Mouse (Mus musculus) adrenal gland, postnatal 25 days (tissue): ENCODE measurements around the gene Azgp1. TPM values are rescaled to one million over a fixed set of nuclear protein-coding genes. Genes with fewer than 3 reads are reported as not detected.
"Not testable (repeated sequence)": the region's sequence is repeated elsewhere in the genome, so short reads cannot be mapped to it uniquely, and the experiment has no call there.

Experiments
- DNase-seq: peaks from one replicate; pipeline ENCODE4 v3.0.0; 2021; ENCODE audit warnings: mixed read lengths
- long read RNA-seq: library from polyadenylated mRNA; stranded (forward); transcript quantifications from one replicate; pipeline ENCODE4 v2.0.0, GENCODE M21; 2021
- total RNA-seq: library from RNA; stranded (reverse); gene quantifications from 2 replicates; pipeline ENCODE4 v1.2.3, GENCODE M21; 2021

Gene Azgp1
- total RNA-seq = 0.52 and 11.1 TPM in 2 replicates
- long read RNA-seq, transcript Azgp1-202 (4 exons, 1,204 nt) = minor isoform, 8 of 447 reads
- long read RNA-seq, transcript Azgp1-201 (4 exons, 1,297 nt) = major isoform, 354 of 447 reads
- long read RNA-seq, partial matches to known transcripts = 31 of 447 reads
- long read RNA-seq, other reads (novel, unspliced or antisense) = 54 of 447 reads

- peak; percentile 6 for DNase-seq
Observed at GRCm38 (mm10) chr5:137981300-137981699, at the start of gene Azgp1. Gene Azgp1, plus strand, starts transcription at chr5:137981520.

- not testable (repeated sequence) for DNase-seq
Observed at GRCm38 (mm10) chr5:137933934-137934333, 47.4 kb upstream of the Azgp1 start.

GRCm38 (mm10) chr5:137936486-137936885 is 44.8 kb upstream of the Azgp1 start:
- no peak for DNase-seq

- no peak for DNase-seq
Observed at GRCm38 (mm10) chr5:137937238-137937637, 44.1 kb upstream of the Azgp1 start.

GRCm38 (mm10) chr5:137940948-137941347 is 40.4 kb upstream of the Azgp1 start:
- no peak for DNase-seq

- no peak for DNase-seq
Observed at GRCm38 (mm10) chr5:137943133-137943532, 38.2 kb upstream of the Azgp1 start.

GRCm38 (mm10) chr5:137947303-137947702 is 34.0 kb upstream of the Azgp1 start:
- no peak for DNase-seq

- peak; percentile 13 for DNase-seq
Observed at GRCm38 (mm10) chr5:137951218-137951617, 30.1 kb upstream of the Azgp1 start.

GRCm38 (mm10) chr5:137956404-137956803 is 24.9 kb upstream of the Azgp1 start:
- no peak for DNase-seq

- no peak for DNase-seq
Observed at GRCm38 (mm10) chr5:137962945-137963344, 18.4 kb upstream of the Azgp1 start, which contains the start of gene Gjc3. Gene Gjc3, minus strand, starts transcription at chr5:137963098.

- DNase-seq = no peak
Observed at GRCm38 (mm10) chr5:137966492-137966891, 14.8 kb upstream of the Azgp1 start.

GRCm38 (mm10) chr5:137973161-137973560 is 8.2 kb upstream of the Azgp1 start:
- no peak for DNase-seq

GRCm38 (mm10) chr5:137973738-137974137 is 7.6 kb upstream of the Azgp1 start:
- DNase-seq = no peak

- no peak for DNase-seq
Observed at GRCm38 (mm10) chr5:137974724-137975123, 6.6 kb upstream of the Azgp1 start.

- DNase-seq = no peak
Observed at GRCm38 (mm10) chr5:137975434-137975833, 5.9 kb upstream of the Azgp1 start.

GRCm38 (mm10) chr5:137977291-137977690 is 4.0 kb upstream of the Azgp1 start:
- no peak for DNase-seq

GRCm38 (mm10) chr5:137979081-137979480 is 2.2 kb upstream of the Azgp1 start:
- DNase-seq = no peak

GRCm38 (mm10) chr5:137986351-137986750 is 5.0 kb downstream of the Azgp1 start:
- DNase-seq = no peak

- no peak for DNase-seq
Observed at GRCm38 (mm10) chr5:138009437-138009836, 28.1 kb downstream of the Azgp1 start.

- DNase-seq = no peak
Observed at GRCm38 (mm10) chr5:138012382-138012781, 31.1 kb downstream of the Azgp1 start.

- no peak for DNase-seq
Observed at GRCm38 (mm10) chr5:138016530-138016929, 35.2 kb downstream of the Azgp1 start.

- DNase-seq = no peak
Observed at GRCm38 (mm10) chr5:138016997-138017396, 35.7 kb downstream of the Azgp1 start.

GRCm38 (mm10) chr5:138019577-138019976 is 38.3 kb downstream of the Azgp1 start:
- DNase-seq = not testable (repeated sequence)

GRCm38 (mm10) chr5:138020961-138021479 is 39.7 kb downstream of the Azgp1 start, which contains the start of the genes Smok3a and Smok3b:
Gene Smok3a, plus strand, starts transcription at chr5:138021261.
Gene Smok3b, plus strand, starts transcription at chr5:138021429.
- not testable (repeated sequence) for DNase-seq
